Mouse (Mus musculus): Measurements from ENCODE around the gene Sap18. TPM values are rescaled to one million over a fixed set of nuclear protein-coding genes. Genes with fewer than 3 reads are reported as not detected.
A peak's percentile ranks its signal among the peaks of the same experiment; 100 is the strongest.
"Not testable (repeated sequence)": the region's sequence is repeated elsewhere in the genome, so short reads cannot be mapped to it uniquely, and the experiment has no call there.

The Sap18 gene
- total RNA-seq, 2 experiments from 2014 or later = 55.4 to 75.9 TPM

DNA sequence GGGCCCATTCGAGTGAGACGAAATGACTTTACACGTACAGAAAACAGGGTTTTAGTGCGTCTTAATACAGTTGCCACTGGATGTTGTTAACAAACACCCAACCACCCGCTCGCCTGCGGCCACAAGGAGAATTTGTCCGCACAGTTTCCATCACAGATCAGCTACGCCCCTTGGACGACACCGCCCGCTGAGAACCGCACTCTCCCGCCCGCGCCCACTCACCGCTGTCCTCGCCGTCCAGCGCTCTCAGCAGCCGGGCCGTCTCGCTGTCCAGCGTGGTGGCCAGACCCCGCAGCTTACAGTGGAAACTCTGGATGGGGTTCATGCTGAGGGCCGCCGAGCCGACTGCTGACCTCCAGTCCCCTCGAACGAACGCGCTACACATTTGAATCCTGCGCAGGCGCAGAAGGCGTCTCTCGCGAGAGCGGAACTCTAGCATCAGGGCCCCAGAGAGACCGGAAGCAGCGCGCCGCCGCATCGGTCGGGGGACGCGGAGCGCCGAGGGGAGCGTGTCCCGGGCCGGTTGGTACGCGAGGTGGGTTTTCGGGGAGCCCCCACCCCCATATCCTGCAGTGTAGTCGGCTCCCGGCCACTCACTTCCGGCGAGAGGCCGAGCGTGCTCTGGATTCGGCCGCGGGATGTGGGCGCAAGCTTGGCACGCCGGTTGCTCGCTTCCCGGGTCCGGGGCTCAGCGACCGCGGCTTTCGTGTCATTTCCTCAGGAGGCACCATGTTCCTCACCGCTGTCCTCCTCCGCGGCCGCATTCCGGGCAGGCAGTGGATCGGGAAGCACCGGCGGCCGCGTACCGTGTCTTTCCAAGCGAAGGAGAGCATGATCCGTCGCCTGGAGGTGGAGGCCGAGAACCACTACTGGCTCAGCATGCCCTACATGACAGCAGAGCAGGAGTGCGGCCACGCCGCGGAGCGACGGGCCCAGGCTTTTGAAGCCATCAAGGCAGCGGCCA, 28.1 kb downstream of the Sap18 start, which contains the start of the genes Ska3 and Mrpl57:
Gene Ska3, minus strand, starts transcription at position 398 of the 964 bp plus-strand sequence.
Gene Mrpl57, plus strand, starts transcription at position 447 of the 964 bp plus-strand sequence.
- DNase-seq = peak; percentile 97

DNA sequence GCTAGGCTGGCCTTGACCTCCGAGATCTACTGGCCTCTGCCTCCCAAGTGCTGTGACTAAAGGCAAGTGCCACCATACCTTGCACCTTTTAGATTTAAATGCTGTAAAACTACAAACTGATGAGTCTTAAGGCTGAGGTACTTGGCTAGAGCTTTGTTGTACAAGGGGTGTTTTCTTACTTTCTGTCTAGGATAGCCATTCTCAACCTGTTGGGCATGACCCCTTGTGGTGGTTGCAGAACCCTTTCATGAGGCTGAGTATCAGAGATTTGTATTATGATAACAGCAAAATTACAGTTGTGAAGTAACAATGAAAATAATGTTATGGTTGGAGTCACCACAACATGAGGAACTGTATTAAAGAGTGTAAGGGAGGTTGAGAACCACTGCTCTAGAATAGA, 29.3 kb downstream of the Sap18 start:
- no peak for DNase-seq

DNA sequence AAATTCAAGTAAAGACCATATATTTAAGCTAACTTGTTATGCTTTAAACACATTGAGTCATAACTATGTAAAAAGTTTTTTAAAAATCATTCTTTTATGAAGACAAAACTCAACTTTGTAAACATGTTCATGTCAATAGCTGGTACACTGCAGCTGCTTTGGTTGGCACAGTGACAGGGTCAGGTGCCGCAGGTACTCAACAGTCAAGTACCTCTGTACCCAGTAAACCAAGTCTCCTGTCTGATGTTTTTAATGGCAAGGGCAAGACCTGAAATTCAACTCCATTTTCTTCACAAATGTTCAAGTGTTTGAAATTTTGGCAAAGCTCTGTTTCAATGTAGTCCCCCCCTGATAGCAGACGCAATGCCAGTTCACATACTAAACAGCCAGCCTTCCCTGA, 35.5 kb downstream of the Sap18 start:
- DNase-seq = no peak

DNA sequence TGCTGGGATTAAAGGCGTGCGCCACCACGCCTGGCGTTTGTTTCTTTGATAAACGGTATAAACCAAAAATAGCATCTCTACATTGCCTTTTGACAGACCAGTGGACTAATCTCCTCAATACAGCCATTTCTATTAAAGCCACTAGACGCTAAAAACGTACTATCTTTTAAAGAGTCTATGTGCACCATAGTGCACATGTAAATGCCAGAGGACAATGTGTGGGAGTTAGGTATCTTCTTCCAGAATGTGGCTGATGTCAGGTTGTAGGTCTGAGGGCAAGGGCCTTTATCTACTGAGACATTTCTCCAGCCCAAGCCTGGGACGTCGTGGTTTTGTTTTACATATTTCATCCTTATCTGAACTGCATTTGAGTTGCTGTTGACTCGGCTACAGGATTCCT, 37.2 kb downstream of the Sap18 start:
- no peak for DNase-seq

DNA sequence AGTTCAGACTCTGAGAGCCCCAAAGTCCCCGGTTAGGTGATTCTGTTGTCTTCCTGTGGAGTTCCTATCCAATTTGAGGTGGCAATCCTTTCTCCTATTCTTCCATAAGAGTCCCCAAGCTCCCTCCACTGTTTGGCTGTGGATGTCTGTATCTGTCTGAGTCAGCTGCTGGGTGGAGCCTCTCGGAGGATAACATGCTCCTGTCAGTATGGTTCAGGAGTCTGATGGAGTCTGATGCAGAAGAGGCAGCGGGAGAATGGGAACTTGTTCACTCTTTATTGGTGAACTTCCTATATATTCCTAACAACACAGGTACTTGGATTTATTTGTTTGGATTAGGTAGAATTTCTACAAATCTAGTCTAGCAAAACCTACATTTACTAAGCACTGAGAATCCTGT, 46.6 kb downstream of the Sap18 start:
- DNase-seq = no peak

DNA sequence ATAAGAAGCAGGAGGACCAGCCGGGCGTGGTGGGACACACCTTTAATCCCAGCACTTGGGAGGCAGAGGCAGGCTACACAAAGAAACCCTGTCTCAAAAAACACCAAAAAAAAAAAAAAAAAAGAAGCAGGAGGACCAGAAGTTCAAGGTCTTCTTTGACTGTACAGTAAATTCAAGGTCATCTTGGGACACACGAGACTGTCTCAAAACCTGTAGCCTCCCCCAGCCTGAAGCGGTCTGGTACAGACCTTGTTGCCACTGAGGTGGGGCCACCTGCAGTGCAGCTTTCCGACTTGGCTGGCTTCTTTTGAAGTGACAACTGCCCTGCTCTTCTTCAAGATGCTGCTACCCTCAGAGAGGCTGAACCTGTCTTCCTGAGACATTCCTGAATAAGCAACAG, 50.1 kb downstream of the Sap18 start:
- DNase-seq = not testable (repeated sequence)

DNA sequence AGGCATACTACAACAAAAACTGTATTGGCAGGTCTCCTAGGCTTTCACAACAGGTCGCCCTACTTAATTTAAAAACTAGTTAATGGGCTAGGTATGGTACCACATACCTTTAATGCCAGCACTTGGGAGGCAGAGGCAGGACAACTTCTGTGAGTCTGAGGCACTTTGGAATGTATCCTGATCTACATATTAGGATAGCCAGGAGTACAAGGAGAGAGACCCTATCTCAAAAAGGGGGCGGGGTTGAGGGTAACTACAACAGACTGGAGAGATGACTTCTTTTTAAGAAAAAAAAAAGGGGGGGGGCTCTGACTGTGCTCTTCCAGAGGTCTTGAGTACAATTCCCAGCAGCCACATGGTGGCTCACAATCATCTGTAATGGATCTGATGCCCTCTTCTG, 50.7 kb downstream of the Sap18 start:
- DNase-seq = no peak

DNA sequence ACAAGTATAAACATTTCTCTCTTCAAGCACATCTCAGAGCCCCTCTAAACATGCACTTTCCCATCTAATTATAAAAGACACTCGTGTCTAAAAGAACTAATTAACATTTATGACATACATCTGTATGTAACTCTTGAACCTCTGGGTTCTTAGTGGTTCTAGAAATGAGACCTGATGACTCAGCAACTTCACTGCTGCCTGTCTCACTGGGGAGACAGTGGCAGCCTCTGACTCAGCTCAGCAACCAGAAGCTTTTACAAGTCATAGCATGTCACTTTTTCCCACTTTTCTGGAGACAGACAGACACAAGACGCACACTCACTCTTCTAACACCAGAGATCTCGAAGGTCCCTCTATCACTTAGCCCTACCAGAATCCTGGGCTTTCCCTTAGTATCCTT, 52.4 kb downstream of the Sap18 start:
- DNase-seq = no peak

DNA sequence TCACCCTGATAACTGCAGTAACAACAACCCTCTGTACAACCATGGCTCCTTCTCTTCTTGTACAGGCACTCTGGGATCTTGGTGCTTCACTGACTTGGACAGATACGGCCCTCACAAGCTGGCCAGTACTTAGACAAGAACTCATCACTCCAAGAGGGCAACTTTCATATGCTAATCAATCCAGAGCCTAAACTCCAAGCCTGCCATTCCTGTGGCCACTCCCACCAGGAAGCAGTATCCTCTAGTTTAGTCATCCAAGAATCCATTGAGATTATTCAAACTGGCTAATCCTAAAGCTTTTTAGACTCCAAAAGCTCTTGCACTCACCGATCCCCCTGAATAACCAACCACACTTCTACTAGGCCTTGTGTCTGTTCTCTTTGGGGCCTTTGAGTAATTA, 55.0 kb downstream of the Sap18 start:
- no peak for DNase-seq

DNA sequence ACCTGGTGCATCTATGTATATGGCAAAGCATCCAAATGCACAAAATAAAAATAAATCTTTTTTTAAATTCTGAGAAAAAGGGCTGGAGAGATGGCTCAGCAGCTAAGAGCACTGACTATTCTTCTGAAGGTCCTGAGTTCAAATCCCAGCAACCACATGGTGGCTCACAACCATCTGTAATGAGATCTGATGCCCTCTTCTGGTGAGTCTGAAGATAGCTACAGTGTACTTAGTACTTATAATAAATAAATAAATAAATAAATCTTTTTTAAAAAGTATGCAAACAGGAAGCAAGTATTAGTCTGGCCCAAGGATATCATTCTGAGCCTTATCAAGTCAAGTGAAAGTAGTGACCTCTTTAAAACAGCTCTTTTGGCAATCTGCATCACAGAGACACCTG, 58.1 kb downstream of the Sap18 start:
- not testable (repeated sequence) for DNase-seq

Small RNA genes within 50 kb of the gene (microRNA-seq; reads per million reads assigned to microRNA genes)
- 2.8 reads per million for gene Mir3077

Other genes starting within 250 kb of the Sap18 start
- gene Eef1akmt1, start 226.6 kb upstream of the Sap18 start, total RNA-seq (2021) = 10 to 100 TPM; 32.3 to 34.6 TPM
- 10 to 100 TPM; 20.7 to 28.1 TPM for gene Xpo4, start 132.8 kb upstream of the Sap18 start, total RNA-seq (2021)
- 1 to 10 TPM in 1 of 2 experiments, under 1 TPM in 1; 0.94 to 3.9 TPM for gene Gm49361, start 52.1 kb upstream of the Sap18 start, total RNA-seq (2021)
- gene Lats2, start 39.8 kb upstream of the Sap18 start, total RNA-seq (2021) = 10 to 100 TPM; 33.6 to 34.4 TPM
- 1 to 10 TPM; 3.6 to 5.6 TPM for gene Ska3, start 28.0 kb downstream of the Sap18 start, total RNA-seq (2021)
- gene Mrpl57, start 28.1 kb downstream of the Sap18 start, total RNA-seq (2021) = 100 to 1,000 TPM; 109 to 115 TPM
- gene Zdhhc20, start 92.1 kb downstream of the Sap18 start, total RNA-seq (2021) = 10 to 100 TPM; 33.3 to 40.0 TPM
- gene Micu2, start 201.1 kb downstream of the Sap18 start, total RNA-seq (2021) = 10 to 100 TPM; 55.6 to 60.8 TPM